Mouse (Mus musculus) heart, adult 2 months (tissue): ENCODE measurements around the gene Rfxank.

Experiments
- CTCF ChIP-seq: fragments of 200-600 bp; IDR thresholded peaks from 2 replicates; pipeline ENCODE4 v1.8.1; 2022; ENCODE audit warnings: antibody characterized with exemption, mild to moderate bottlenecking, moderate library complexity
- EP300 ChIP-seq: fragments of 200-500 bp; IDR thresholded peaks from 2 replicates; pipeline ENCODE4 v1.6.1; 2011; ENCODE audit warnings: low read depth, low read length, control low read depth; ENCODE audit not compliant: insufficient read depth
- POLR2A ChIP-seq: fragments of 200-500 bp; IDR thresholded peaks from 2 replicates; pipeline ENCODE4 v1.6.1; 2011; ENCODE audit warnings: mild to moderate bottlenecking, low read depth, low read length, control low read depth; ENCODE audit not compliant: insufficient read depth

DNA sequence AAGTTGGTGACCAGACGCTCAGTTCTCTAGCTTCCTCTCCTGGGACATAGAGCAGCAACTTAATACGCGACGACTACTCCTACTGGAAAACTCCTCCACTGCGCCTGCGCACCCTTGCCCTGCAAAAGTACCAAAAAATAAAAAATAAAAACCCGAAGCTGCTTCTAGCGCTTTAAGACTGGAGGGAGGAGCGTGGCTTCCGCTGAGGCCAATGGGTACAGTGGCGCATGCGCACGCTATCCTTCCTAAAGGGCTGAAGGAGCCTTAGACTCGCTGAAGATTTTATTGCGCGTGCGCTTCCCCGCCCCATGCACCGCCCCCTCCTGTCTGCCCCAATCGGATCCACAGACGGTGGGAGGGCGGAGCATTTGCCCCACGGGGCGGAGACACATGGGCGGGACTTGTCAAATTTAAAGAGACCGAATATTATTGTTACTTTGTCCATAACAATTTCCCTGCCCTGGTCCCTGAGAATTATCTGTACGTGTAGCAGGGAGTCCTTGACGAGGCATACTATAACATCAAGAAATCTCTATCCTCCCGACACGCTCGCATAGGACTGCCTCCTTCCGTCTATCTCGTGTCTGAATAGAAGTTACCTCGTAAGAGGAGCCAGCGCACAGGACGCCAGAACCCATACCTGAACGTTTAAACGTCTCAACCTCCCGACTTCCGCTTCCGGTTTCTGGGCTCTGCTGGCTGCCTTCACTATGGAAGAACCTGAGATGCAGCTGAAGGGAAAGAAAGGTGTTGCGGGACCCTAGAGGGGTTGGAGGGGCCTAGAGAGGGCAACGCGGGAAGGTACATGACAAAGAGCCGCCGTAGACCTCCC, at the start of gene Rfxank, which contains the start of the genes Borcs8 and Mef2b:
- TF ChIP-seq POLR2A (peak; percentile 88), CTCF (no peak), EP300 (peak; percentile 48; the same call in 1 of the 2 replicates)
